Comparison of ENCODE assay signal across 9 mouse cellular contexts in genomic region chr11:43586324-43587090, GRCm38 (mm10). TPM values are rescaled to one million over a fixed set of nuclear protein-coding genes. Genes with fewer than 3 reads are reported as not detected.
A peak's percentile ranks its signal among the peaks of the same experiment; 100 is the strongest.
DNase-seq lines count a peak whose midpoint lies in the region.
"Had no signal": no experiment of that assay in that cellular context is flagged by ENCODE, and none has a peak within 500 bp of the region (broad histone marks: within the 10 kb centered on the region; RNA-seq: fewer than 3 reads in every experiment).

TSS of gene 4933415A04Rik (plus strand) at chr11:43587040.

- H3K9me3 ChIP-seq in limb, embryonic 10.5 days (replicated peaks), result no peaks in the 10 kb centered on the region
- H3K9me3 ChIP-seq: heart, embryonic 13.5 days had no signal

- WGBS in limb, embryonic 10.5 days, result 81% methylated on average over 7 of the region's 7 CpGs

- H3K4me3 ChIP-seq in limb, embryonic 10.5 days, result no peak within 1 kb of the TSS
- H3K4me3 ChIP-seq: heart, embryonic 13.5 days had no signal

- H3K36me3 ChIP-seq in limb, embryonic 10.5 days, result peaks cover 78% of the 10 kb centered on the region

- DNase-seq in A20 (ENCODE audit: low read depth, low spot score) (peak; percentile 60), MN1 (ENCODE audit: low spot score) (peak; percentile 85)
- DNase-seq in cerebellum, adult 9-10 months, result peak; percentile 86
- peak; percentile 32 to 66 for DNase-seq in frontal cortex, postnatal 25 days (ENCODE audit: low spot score in 2 of 2)
- peak; percentile 74 for DNase-seq in kidney, adult 18-20 months
- DNase-seq in limb, embryonic 10.5 days (ENCODE audit: low spot score), result peak; percentile 72
- peak; percentile 13 for DNase-seq in ovary, adult 18-20 months (ENCODE audit: low spot score)
- peak; percentile 38 for DNase-seq in yolk sac, embryonic 10.5 days (ENCODE audit: low spot score)

- no peaks in the 10 kb centered on the region for H3K27me3 ChIP-seq in limb, embryonic 10.5 days (ENCODE audit: low read depth, poor library complexity, severe bottlenecking)
- H3K27me3 ChIP-seq: heart, embryonic 13.5 days had no signal

- no peak within 1 kb of the TSS for H3K27ac ChIP-seq in limb, embryonic 10.5 days
- H3K27ac ChIP-seq: heart, embryonic 13.5 days had no signal

- H3K4me1 ChIP-seq in limb, embryonic 10.5 days, result peaks cover 13% of the 10 kb centered on the region

RNA-seq across cellular contexts. Expression of gene 4933415A04Rik, which starts in this region (rescaled TPM):
- polyA plus RNA-seq in limb, embryonic 10.5 days (2016; fragmentation: Nextera tagmentation; extraction: Ambion mirVana), result 9.7 and 11.2 TPM in 2 replicates

Comparison
In these comparisons a context has a peak if more than half of its experiments do, and no peak if none do; other contexts are left out.
1. DNase-seq: peak in every context shown above with its lines; median percentile 86 in cerebellum, adult 9-10 months; 85 in MN1; 74 in kidney, adult 18-20 months; 72 in limb, embryonic 10.5 days; 60 in A20; 49 in frontal cortex, postnatal 25 days; 38 in yolk sac, embryonic 10.5 days; 13 in ovary, adult 18-20 months.